8 mouse cellular contexts compared by ENCODE assay signal in the genomic region with DNA sequence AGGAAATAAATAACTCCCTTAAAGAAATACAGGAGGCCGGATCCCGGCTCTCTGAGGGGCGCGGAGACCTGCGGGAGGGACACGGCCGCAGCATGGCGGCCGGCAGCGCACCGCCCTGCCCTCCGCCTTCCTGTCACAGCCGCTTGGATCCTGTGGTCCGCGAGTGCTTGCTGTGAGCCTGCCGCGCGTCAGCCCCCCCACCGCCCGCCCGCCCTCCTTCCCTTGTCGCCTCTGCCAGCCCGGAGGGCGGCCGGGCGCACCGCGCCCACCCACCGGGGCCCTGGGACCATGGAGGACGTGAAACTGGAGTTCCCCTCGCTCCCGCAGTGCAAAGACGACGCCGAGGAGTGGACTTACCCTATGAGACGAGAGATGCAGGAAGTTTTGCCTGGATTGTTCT. TPM values are rescaled to one million over a fixed set of nuclear protein-coding genes. Genes with fewer than 3 reads are reported as not detected.
DNase-seq lines count a peak whose midpoint lies in the region; ATAC-seq and TF ChIP-seq lines count a peak whose summit lies in the region.
"Not testable (repeated sequence)": the region's sequence is repeated elsewhere in the genome, so short reads cannot be mapped to it uniquely, and the experiment has no call there.

TSS of gene Gm14698 (plus strand) at position 35 of the 400 bp plus-strand sequence.

- not testable (repeated sequence) for H3K9me3 ChIP-seq in forebrain, postnatal 0 days (ENCODE audit: low read length); kidney, embryonic 16.5 days (ENCODE audit: low read length); liver, embryonic 16.5 days (replicated peaks; ENCODE audit: control insufficient read depth, low read length); midbrain, embryonic 16.5 days (replicated peaks; ENCODE audit: control insufficient read depth, low read length, poor library complexity, severe bottlenecking)

- H3K36me3 ChIP-seq in forebrain, postnatal 0 days (ENCODE audit: insufficient read depth); kidney, embryonic 16.5 days (ENCODE audit: insufficient read depth, low read length); liver, embryonic 16.5 days (ENCODE audit: control insufficient read depth, insufficient read depth); midbrain, embryonic 16.5 days (ENCODE audit: control insufficient read depth, insufficient read depth, low read length): not testable (repeated sequence)

- TF ChIP-seq CTCF in forebrain, postnatal 0 days (IDR thresholded peaks at IDR 0.05; ENCODE audit: low read depth), result not testable (repeated sequence)

- 28% methylated on average over 28 of the region's 36 CpGs for WGBS in forebrain, postnatal 0 days
- 24% methylated on average over 12 of the region's 36 CpGs for WGBS in kidney, embryonic 16.5 days
- 17% methylated on average over 19 of the region's 36 CpGs for WGBS in liver, embryonic 16.5 days (ENCODE audit: insufficient replicate concordance)
- WGBS in midbrain, embryonic 16.5 days, result 22% methylated on average over 13 of the region's 36 CpGs

- DNase-seq in embryo, embryonic 11 days, result peak; percentile 21
- DNase-seq in forebrain, postnatal 0 days, result not testable (repeated sequence)
- DNase-seq in testis, postnatal 14 days (ENCODE audit: low spot score), result peak; percentile 3

- ATAC-seq in activated CD4-positive, CD25-positive, alpha-beta regulatory T cell, adult 4 months, result peak; percentile 40
- ATAC-seq in forebrain, postnatal 0 days, result peak; percentile 81
- ATAC-seq in hematopoietic stem cell, adult 5-6 weeks (replicated peaks in 1 of 2; ENCODE audit: insufficient read depth in 1 of 2, low FRiP score in 2 of 2, low TSS enrichment in 1 of 2, low read depth in 1 of 2, poor library complexity in 2 of 2, severe bottlenecking in 2 of 2), result peak; percentile 89 to 93
- ATAC-seq in kidney, embryonic 16.5 days (ENCODE audit: low FRiP score, low TSS enrichment), result peak; percentile 94
- ATAC-seq in liver, embryonic 16.5 days (ENCODE audit: low read depth), result peak; percentile 74
- ATAC-seq in midbrain, embryonic 16.5 days, result peak; percentile 93

- not testable (repeated sequence) for H3K27me3 ChIP-seq in forebrain, postnatal 0 days (ENCODE audit: insufficient read depth, low read length); kidney, embryonic 16.5 days (ENCODE audit: insufficient read depth, low read length); liver, embryonic 16.5 days (ENCODE audit: control insufficient read depth, insufficient read depth, low read depth, low read length); midbrain, embryonic 16.5 days (ENCODE audit: control insufficient read depth, insufficient read depth, low read depth, low read length)

- peak within 1 kb of the TSS; percentile 24; the same call in 1 of the 2 replicates for H3K4me3 ChIP-seq in forebrain, postnatal 0 days (ENCODE audit: low read depth, low read length)
- peak within 1 kb of the TSS; percentile 28 for H3K4me3 ChIP-seq in kidney, embryonic 16.5 days (ENCODE audit: low read length)
- not testable (repeated sequence) for H3K4me3 ChIP-seq in liver, embryonic 16.5 days (ENCODE audit: low read depth, low read length)
- H3K4me3 ChIP-seq in midbrain, embryonic 16.5 days (ENCODE audit: low read depth, low read length), result peak within 1 kb of the TSS; percentile 33

- 0 out of 2 replicates have a peak within 1 kb of the TSS, but pooled peaks have one; percentile 22 for H3K9ac ChIP-seq in forebrain, postnatal 0 days
- H3K9ac ChIP-seq in kidney, embryonic 16.5 days (replicated peaks; ENCODE audit: low read length); liver, embryonic 16.5 days (ENCODE audit: low read depth, low read length): not testable (repeated sequence)
- H3K9ac ChIP-seq in midbrain, embryonic 16.5 days (ENCODE audit: low read depth, low read length), result peak within 1 kb of the TSS; percentile 38; the same call in 1 of the 2 replicates

- not testable (repeated sequence) for H3K27ac ChIP-seq in forebrain, postnatal 0 days (ENCODE audit: low read depth, low read length); kidney, embryonic 16.5 days (ENCODE audit: low read length); liver, embryonic 16.5 days (ENCODE audit: low read length); midbrain, embryonic 16.5 days (ENCODE audit: low read length)

- H3K4me1 ChIP-seq in forebrain, postnatal 0 days (ENCODE audit: insufficient read depth); kidney, embryonic 16.5 days (ENCODE audit: insufficient read depth, low read length); liver, embryonic 16.5 days (ENCODE audit: control insufficient read depth, low read depth, low read length); midbrain, embryonic 16.5 days (ENCODE audit: control insufficient read depth, insufficient read depth, low read length): not testable (repeated sequence)

- peak within 1 kb of the TSS; percentile 47 for H3K4me2 ChIP-seq in forebrain, postnatal 0 days (ENCODE audit: low read depth)
- H3K4me2 ChIP-seq in kidney, embryonic 16.5 days (replicated peaks; ENCODE audit: low read depth, low read length), result peak within 1 kb of the TSS; percentile 44
- peak within 1 kb of the TSS; percentile 27; the same call in 1 of the 2 replicates for H3K4me2 ChIP-seq in liver, embryonic 16.5 days (ENCODE audit: low read depth, low read length)
- H3K4me2 ChIP-seq in midbrain, embryonic 16.5 days (ENCODE audit: low read length), result peak within 1 kb of the TSS; percentile 48

RNA-seq across cellular contexts. Expression of gene Gm14698, which starts in this region (rescaled TPM):
- polyA plus RNA-seq in activated CD4-positive, CD25-positive, alpha-beta regulatory T cell, adult 4 months (2017; shearing (Covaris generic)), result 1 to 10 TPM; 3.4 to 3.6 TPM
- 2.5 and 3.7 TPM in 2 replicates for total RNA-seq in forebrain, postnatal 0 days (2014; rRNA removed)
- polyA plus RNA-seq in forebrain, postnatal 0 days (2015; fragmentation: Nextera tagmentation; extraction: Ambion mirVana), result 2.2 and 3.5 TPM in 2 replicates
- 0.60 and 6.9 TPM in 2 replicates for total RNA-seq in hematopoietic stem cell, adult 5-6 weeks (2017)
- 2.8 and 5.7 TPM in 2 replicates for polyA plus RNA-seq in kidney, embryonic 16.5 days (2015; fragmentation: Nextera tagmentation; extraction: Ambion mirVana)
- 0.72 and 0.82 TPM in 2 replicates for polyA plus RNA-seq in liver, embryonic 16.5 days (2015; fragmentation: Nextera tagmentation; extraction: Ambion mirVana)
- polyA plus RNA-seq in midbrain, embryonic 16.5 days (2015; fragmentation: Nextera tagmentation; extraction: Ambion mirVana), result 2.6 and 3.6 TPM in 2 replicates

Comparison
In these comparisons a context has a peak if more than half of its experiments do, and no peak if none do; other contexts are left out.
1. Peak in ATAC-seq and H3K4me2 ChIP-seq in liver, embryonic 16.5 days; RNA of the gene not detected or under 1 TPM.
2. ATAC-seq: peak in every context shown above with its lines; median percentile 94 in kidney, embryonic 16.5 days; 93 in midbrain, embryonic 16.5 days; 91 in hematopoietic stem cell, adult 5-6 weeks; 81 in forebrain, postnatal 0 days; 74 in liver, embryonic 16.5 days; 40 in activated CD4-positive, CD25-positive, alpha-beta regulatory T cell, adult 4 months.